Mouse (Mus musculus): Measurements from ENCODE around the gene Ankle1. TPM values are rescaled to one million over a fixed set of nuclear protein-coding genes. Genes with fewer than 3 reads are reported as not detected.

The Ankle1 gene
- total and polyA plus RNA-seq, 2 experiments from 2014 or later = 5.1 TPM

DNA sequence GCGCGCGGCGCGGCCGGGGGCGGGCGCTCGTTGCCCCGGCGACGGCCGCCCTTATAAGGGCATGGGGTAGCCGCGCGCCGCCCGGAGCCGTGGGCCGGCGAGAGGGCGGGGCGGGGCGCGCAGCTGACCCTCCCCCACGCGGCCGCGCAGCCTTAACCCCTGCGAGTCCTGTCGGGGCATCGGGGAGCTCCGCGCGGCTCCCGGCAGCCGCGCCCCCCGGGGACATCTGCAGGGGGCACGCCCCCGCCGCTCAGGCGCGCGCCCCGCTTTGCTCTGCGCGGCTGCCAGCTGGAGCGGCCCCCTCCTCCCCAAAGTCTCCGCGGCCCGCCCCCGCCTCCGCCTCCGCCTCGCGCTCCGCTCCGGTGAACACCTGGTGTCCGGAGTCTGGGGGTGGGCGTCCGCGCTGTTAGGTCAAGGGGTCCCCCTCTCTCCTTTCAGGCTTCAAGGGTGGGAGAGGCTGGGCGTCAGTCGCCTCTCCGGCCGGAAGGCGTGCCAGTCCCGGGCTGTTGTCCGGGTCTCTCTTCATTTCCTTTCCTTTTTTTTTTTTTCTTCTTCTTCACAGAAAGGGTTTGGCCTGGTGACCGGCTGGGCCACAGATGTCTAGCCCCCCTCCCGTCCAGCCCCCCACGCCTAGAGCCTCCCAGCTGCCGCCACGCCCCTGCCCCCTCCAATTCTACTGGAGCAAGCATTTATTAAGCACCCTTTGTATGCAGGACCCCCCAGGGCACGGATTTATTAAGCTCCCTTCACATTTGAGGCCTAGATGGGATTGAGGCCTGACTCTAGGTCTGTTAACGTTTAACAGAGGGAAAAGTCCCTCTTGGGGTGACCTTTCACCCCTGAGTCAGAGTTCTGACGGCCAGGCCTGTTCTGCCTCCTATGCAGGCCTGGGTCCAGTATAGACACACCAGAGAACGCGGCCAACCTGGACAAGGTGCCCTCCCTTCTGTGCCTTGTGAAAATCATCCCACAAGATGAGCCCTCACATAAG is 23.5 kb upstream of the Ankle1 start:
- Histone ChIP-seq H3K4me1 (ENCODE audit: insufficient read depth, low read length) (peaks cover 15% of the 10 kb centered on the region), H3K27ac (peak overlapping the region; percentile 89), H3K4me2 (ENCODE audit: low read depth, low read length) (peak overlapping the region; percentile 99), H3K4me3 (ENCODE audit: low read length) (peak overlapping the region; percentile 80), H3K27me3 (ENCODE audit: insufficient read depth, low read length) (no peaks in the 10 kb centered on the region), H3K9ac (replicated peaks; ENCODE audit: low read length) (peak overlapping the region; percentile 81), H3K9me3 (ENCODE audit: low read length) (no peaks in the 10 kb centered on the region), H3K36me3 (ENCODE audit: insufficient read depth, low read length) (no peaks in the 10 kb centered on the region)
- WGBS = 1% methylated on average over 38 of the region's 80 CpGs
- ATAC-seq (peak; percentile 91), DNase-seq (ENCODE audit: low spot score) (peak; percentile 90)
- TF ChIP-seq CTCF (IDR thresholded peaks at IDR 0.05; ENCODE audit: low read depth) = no peak

DNA sequence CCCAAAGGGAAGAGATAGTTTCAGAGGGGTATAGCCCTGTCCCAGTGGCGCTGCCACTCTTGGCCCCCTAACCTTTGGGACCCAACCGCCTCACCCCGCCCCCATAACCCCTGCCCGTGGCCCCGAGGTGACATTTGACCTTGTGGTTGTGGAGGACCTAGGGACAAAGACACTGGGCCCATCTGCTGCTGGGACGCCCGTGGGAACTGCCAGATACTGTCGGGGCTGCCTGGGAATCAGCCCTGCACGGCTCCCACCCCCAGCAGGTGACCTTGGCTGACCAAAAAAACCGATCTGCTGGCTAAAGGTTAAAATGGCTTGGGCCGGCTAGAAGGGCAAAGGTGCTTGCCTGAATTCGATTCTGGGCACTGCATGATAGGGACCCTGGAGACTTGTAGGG is 22.4 kb upstream of the Ankle1 start:
- ATAC-seq (no peak), DNase-seq (ENCODE audit: low spot score) (no peak)
- no peak overlapping the region for H3K9ac ChIP-seq (replicated peaks; ENCODE audit: low read length)
- H3K27ac ChIP-seq = 0 out of 2 replicates have a peak overlapping the region, but pooled peaks have one; percentile 89
- no peaks in the 10 kb centered on the region for H3K9me3 ChIP-seq (ENCODE audit: low read length)
- H3K4me3 ChIP-seq (ENCODE audit: low read length) = no peak overlapping the region
- no peak for TF ChIP-seq CTCF (IDR thresholded peaks at IDR 0.05; ENCODE audit: low read depth)
- WGBS = 15% methylated on average over 12 of the region's 12 CpGs
- H3K4me2 ChIP-seq (ENCODE audit: low read depth, low read length) = no peak overlapping the region
- H3K27me3 ChIP-seq (ENCODE audit: insufficient read depth, low read length) = no peaks in the 10 kb centered on the region
- H3K36me3 ChIP-seq (ENCODE audit: insufficient read depth, low read length) = no peaks in the 10 kb centered on the region
- H3K4me1 ChIP-seq (ENCODE audit: insufficient read depth, low read length) = peaks cover 15% of the 10 kb centered on the region

DNA sequence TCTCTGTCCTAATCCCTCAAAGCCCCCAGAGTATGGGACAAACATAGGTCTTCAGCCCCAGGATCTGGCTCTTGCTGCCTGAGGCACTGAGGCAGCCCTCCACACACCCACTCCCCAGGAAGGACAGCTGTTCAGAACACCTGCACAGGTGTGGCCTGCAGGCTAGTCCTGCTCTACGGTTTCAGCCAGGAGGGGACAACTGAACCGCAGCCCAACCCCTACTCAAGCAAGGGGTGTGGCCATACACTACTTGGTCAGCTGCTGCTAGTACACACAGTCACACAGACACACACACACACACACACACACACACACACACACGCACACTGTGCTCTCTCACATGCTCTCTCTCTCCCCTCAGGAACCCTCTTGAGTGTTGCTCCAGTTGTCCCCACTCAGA is 21.9 kb upstream of the Ankle1 start:
- no peak for DNase-seq (ENCODE audit: low spot score)
- H3K27ac ChIP-seq = no peak overlapping the region
- H3K9me3 ChIP-seq (ENCODE audit: low read length) = no peaks in the 10 kb centered on the region
- no peak for TF ChIP-seq CTCF (IDR thresholded peaks at IDR 0.05; ENCODE audit: low read depth)
- H3K4me1 ChIP-seq (ENCODE audit: insufficient read depth, low read length) = peaks cover 15% of the 10 kb centered on the region
- H3K4me3 ChIP-seq (ENCODE audit: low read length) = no peak overlapping the region
- WGBS = 58% methylated on average over 3 of the region's 3 CpGs
- no peak overlapping the region for H3K4me2 ChIP-seq (ENCODE audit: low read depth, low read length)
- ATAC-seq = no peak
- no peak overlapping the region for H3K9ac ChIP-seq (replicated peaks; ENCODE audit: low read length)
- H3K27me3 ChIP-seq (ENCODE audit: insufficient read depth, low read length) = no peaks in the 10 kb centered on the region
- H3K36me3 ChIP-seq (ENCODE audit: insufficient read depth, low read length) = no peaks in the 10 kb centered on the region

DNA sequence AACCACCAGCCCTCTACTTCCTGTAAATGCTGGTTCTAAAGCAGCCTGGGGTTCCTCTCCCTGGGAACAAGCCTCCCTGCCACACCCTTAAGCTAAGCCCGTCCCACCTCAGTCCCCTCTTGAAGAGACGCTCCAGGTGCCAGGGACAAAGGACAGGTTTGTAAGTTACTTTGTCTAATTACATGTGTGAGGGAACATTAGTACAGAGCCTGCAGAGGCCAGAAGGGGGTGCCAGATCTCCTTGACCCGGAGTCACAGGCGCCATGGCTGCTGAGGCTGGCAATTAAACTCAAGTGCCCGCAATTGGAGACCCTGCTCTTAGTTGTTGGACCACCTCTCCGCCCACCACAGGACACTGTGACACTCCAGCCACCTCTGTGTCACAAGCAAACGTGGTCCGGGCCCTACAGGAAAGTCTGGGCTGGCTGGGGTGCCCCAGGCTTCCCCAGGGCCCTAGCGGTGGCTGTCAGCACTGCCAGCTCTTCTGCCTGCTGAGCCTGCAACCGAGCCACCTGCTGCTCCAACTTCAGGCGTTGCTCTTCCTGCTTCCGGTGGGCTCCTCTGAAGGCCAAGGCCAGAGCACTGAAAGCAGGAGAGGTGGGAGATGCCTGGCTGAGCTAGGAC is 20.5 kb upstream of the Ankle1 start:
- Histone ChIP-seq H3K27ac (no peak overlapping the region), H3K9me3 (ENCODE audit: low read length) (no peaks in the 10 kb centered on the region), H3K4me3 (ENCODE audit: low read length) (no peak overlapping the region), H3K4me2 (ENCODE audit: low read depth, low read length) (no peak overlapping the region), H3K4me1 (ENCODE audit: insufficient read depth, low read length) (peaks cover 4% of the 10 kb centered on the region; the same call in 1 of the 2 replicates), H3K27me3 (ENCODE audit: insufficient read depth, low read length) (no peaks in the 10 kb centered on the region), H3K36me3 (ENCODE audit: insufficient read depth, low read length) (no peaks in the 10 kb centered on the region), H3K9ac (replicated peaks; ENCODE audit: low read length) (no peak overlapping the region)
- DNase-seq (ENCODE audit: low spot score) (no peak), ATAC-seq (no peak)
- 73% methylated on average over 12 of the region's 12 CpGs for WGBS
- 0 out of 2 replicates have a peak, but pooled peaks have one; percentile 11 for TF ChIP-seq CTCF (IDR thresholded peaks at IDR 0.05; ENCODE audit: low read depth)

DNA sequence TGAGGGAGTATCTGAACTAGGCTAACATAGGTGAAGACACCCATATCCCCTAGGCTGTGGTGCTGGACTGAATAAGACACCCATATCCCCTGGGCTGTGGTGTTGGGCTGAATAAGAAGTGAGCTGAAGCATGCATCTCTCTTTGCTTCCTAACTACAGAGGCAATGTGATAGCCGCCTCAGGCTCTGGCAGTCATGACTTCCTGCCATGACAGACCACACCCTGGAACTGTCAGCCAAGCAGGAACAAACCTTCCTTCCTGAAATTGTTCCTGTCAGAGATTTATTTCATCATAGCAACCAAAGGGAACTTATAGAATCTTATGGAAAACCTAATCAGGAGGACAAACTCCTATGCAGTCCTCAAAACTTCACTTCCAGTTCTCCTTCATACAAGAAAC is 17.5 kb upstream of the Ankle1 start:
- Histone ChIP-seq H3K27me3 (ENCODE audit: insufficient read depth, low read length) (no peaks in the 10 kb centered on the region), H3K4me2 (ENCODE audit: low read depth, low read length) (no peak overlapping the region), H3K4me3 (ENCODE audit: low read length) (no peak overlapping the region), H3K9me3 (ENCODE audit: low read length) (no peaks in the 10 kb centered on the region), H3K4me1 (ENCODE audit: insufficient read depth, low read length) (no peaks in the 10 kb centered on the region), H3K36me3 (ENCODE audit: insufficient read depth, low read length) (no peaks in the 10 kb centered on the region), H3K9ac (replicated peaks; ENCODE audit: low read length) (no peak overlapping the region), H3K27ac (no peak overlapping the region)
- no peak for TF ChIP-seq CTCF (IDR thresholded peaks at IDR 0.05; ENCODE audit: low read depth)
- no peak for DNase-seq (ENCODE audit: low spot score)
- 81% methylated on average over 1 of the region's 1 CpGs for WGBS
- no peak for ATAC-seq

DNA sequence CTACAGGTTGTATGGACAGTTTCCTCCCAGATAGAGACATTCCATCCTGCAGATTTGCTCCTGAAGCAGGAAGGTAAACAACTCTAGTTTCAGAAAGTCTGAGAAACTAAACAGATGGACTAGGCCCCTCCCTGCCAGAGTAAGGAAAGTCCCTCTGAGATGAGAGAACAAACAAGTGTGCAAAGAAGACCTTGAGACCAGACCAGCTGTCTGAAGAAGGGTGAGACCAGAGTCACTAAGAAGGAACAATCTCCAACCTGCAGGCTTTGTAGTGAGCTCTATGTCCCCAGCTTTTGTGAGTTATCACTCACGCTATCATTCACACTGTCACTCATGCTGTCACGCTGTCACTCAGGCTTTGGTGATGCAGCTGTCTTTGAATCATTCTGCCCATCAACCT is 14.1 kb upstream of the Ankle1 start:
- no peak for TF ChIP-seq CTCF (IDR thresholded peaks at IDR 0.05; ENCODE audit: low read depth)
- Histone ChIP-seq H3K27ac (no peak overlapping the region), H3K9ac (replicated peaks; ENCODE audit: low read length) (no peak overlapping the region), H3K4me2 (ENCODE audit: low read depth, low read length) (no peak overlapping the region), H3K9me3 (ENCODE audit: low read length) (no peaks in the 10 kb centered on the region), H3K27me3 (ENCODE audit: insufficient read depth, low read length) (no peaks in the 10 kb centered on the region), H3K4me1 (ENCODE audit: insufficient read depth, low read length) (0 out of 2 replicates have a peak, but pooled peaks cover 3% of the 10 kb centered on the region), H3K36me3 (ENCODE audit: insufficient read depth, low read length) (no peaks in the 10 kb centered on the region), H3K4me3 (ENCODE audit: low read length) (no peak overlapping the region)
- WGBS = 94% methylated on average over 2 of the region's 2 CpGs
- no peak for ATAC-seq
- no peak for DNase-seq (ENCODE audit: low spot score)

Measured in hindbrain, postnatal 0 days (tissue).